Mouse (Mus musculus) liver, postnatal 0 days (tissue): ENCODE results near the gene Aurkaip1. TPM values are rescaled to one million over a fixed set of nuclear protein-coding genes. Genes with fewer than 3 reads are reported as not detected.

Experiments used
- ATAC-seq: fragments of 200-750 bp; cut with Nextera tagmentation; 2 replicates; pipeline ENCODE4 v1.8.0; 2017; ENCODE audit warnings: mild to moderate bottlenecking, moderate library complexity
- DNase-seq: peaks from one replicate; pipeline ENCODE4 v3.0.0-alpha.2; 2016
- H3K27ac ChIP-seq: fragments of 300-500 bp; sonication (generic); 2 replicates; pipeline ENCODE4 v1.5.1; 2014; ENCODE audit warnings: antibody characterized with exemption, moderate library complexity, mild to moderate bottlenecking, low read depth
- H3K27me3 ChIP-seq: fragments of 300-500 bp; sonication (generic); 2 replicates; pipeline ENCODE4 v1.6.1; 2014; ENCODE audit warnings: low read length, control low read depth, mixed read lengths; ENCODE audit not compliant: insufficient read depth
- H3K36me3 ChIP-seq: fragments of 300-500 bp; sonication (generic); replicated peaks from 2 replicates; pipeline ENCODE4 v1.6.1; 2014; ENCODE audit warnings: mild to moderate bottlenecking, control low read depth, low read length, moderate library complexity, mixed read lengths; ENCODE audit not compliant: insufficient read depth
- H3K4me1 ChIP-seq: fragments of 300-500 bp; sonication (generic); 2 replicates; pipeline ENCODE4 v1.6.1; 2014; ENCODE audit warnings: antibody characterized with exemption, mild to moderate bottlenecking, control low read depth; ENCODE audit not compliant: insufficient read depth
- H3K4me2 ChIP-seq: fragments of 300-500 bp; sonication (generic); 2 replicates; pipeline ENCODE4 v1.6.1; 2014; ENCODE audit warnings: low read depth, mild to moderate bottlenecking, low read length, moderate library complexity, mixed read lengths
- H3K4me3 ChIP-seq: fragments of 300-500 bp; sonication (generic); 2 replicates; pipeline ENCODE4 v1.5.1; 2014; ENCODE audit warnings: low read depth, low read length
- H3K9ac ChIP-seq: fragments of 300-500 bp; sonication (generic); replicated peaks from 2 replicates; pipeline ENCODE4 v1.6.1; 2014; ENCODE audit warnings: mild to moderate bottlenecking, moderate library complexity
- H3K9me3 ChIP-seq: fragments of 300-500 bp; sonication (generic); 2 replicates; pipeline ENCODE4 v1.6.1; 2016; ENCODE audit warnings: mild to moderate bottlenecking, control low read depth, low read length, mixed read lengths
- CTCF ChIP-seq: sonication (generic); IDR thresholded peaks from 2 replicates; pipeline ENCODE4 v1.5.1; 2016; ENCODE audit warnings: antibody characterized with exemption, low read depth
- EP300 ChIP-seq: IDR thresholded peaks from 2 replicates; pipeline ENCODE4 v1.6.1; 2016; ENCODE audit warnings: antibody characterized with exemption, low read depth, mild to moderate bottlenecking
- WGBS: fragments of 180-500 bp; shearing (Covaris S2); extraction: QIAGEN DNeasy Blood & Tissue Kit; methylation state at CpG from one replicate; pipeline ENCODE4 v1.1.7; 2014; ENCODE audit not compliant: insufficient replicate concordance; 5-methylcytosine and 5-hydroxymethylcytosine counted together
- polyA plus RNA-seq: library from polyadenylated mRNA; unstranded; fragments of >200 nt; fragmentation: Nextera tagmentation; extraction: Ambion mirVana; gene quantifications from 2 replicates; pipeline ENCODE4 v1.2.1, GENCODE M21; 2015

Gene Aurkaip1
- polyA plus RNA-seq, 1 experiment from 2014 or later: 92.7 TPM

- 89% methylated on average over 3 of the region's 3 CpGs for WGBS
- H3K9ac ChIP-seq: no peak within 1 kb of the TSS; the same call in 1 of the 2 replicates
These were observed 41.0 kb upstream of the Aurkaip1 start, which contains the start of gene Ankrd65 for GRCm38 (mm10) chr4:155790021-155790489. Ankrd65 (plus strand) TSS chr4:155790439.

GRCm38 (mm10) chr4:155790650-155791161, 40.4 kb upstream of the Aurkaip1 start:
- Histone ChIP-seq H3K36me3 (no peaks in the 10 kb centered on the region), H3K4me1 (peaks cover 12% of the 10 kb centered on the region), H3K27ac (no peak overlapping the region), H3K9me3 (no peaks in the 10 kb centered on the region), H3K4me3 (no peak overlapping the region), H3K27me3 (no peaks in the 10 kb centered on the region), H3K9ac (no peak overlapping the region; the same call in 1 of the 2 replicates), H3K4me2 (no peak overlapping the region)
- DNase-seq (no peak), ATAC-seq (peak; percentile 22; the same call in 1 of the 2 replicates)
- TF ChIP-seq EP300 (no peak), CTCF (no peak)
- WGBS: 57% methylated on average over 3 of the region's 3 CpGs

More at GRCm38 (mm10) chr4:155790021-155790489, 41.0 kb upstream of the Aurkaip1 start, which contains the start of gene Ankrd65:
- DNase-seq: no peak
- Histone ChIP-seq H3K27me3 (no peaks in the 10 kb centered on the region), H3K4me1 (peaks cover 17% of the 10 kb centered on the region), H3K9me3 (no peaks in the 10 kb centered on the region), H3K4me3 (no peak within 1 kb of the TSS), H3K27ac (no peak within 1 kb of the TSS), H3K36me3 (no peaks in the 10 kb centered on the region), H3K4me2 (no peak within 1 kb of the TSS)
- TF ChIP-seq EP300 (no peak), CTCF (no peak)
- ATAC-seq: no peak

- Histone ChIP-seq H3K4me1 (peaks cover 9% of the 10 kb centered on the region), H3K27ac (no peak overlapping the region), H3K27me3 (no peaks in the 10 kb centered on the region), H3K4me2 (no peak overlapping the region), H3K36me3 (no peaks in the 10 kb centered on the region), H3K9ac (no peak overlapping the region), H3K9me3 (no peaks in the 10 kb centered on the region), H3K4me3 (no peak overlapping the region)
- 80% methylated on average over 24 of the region's 24 CpGs for WGBS
- ATAC-seq: no peak
- DNase-seq: no peak
- no peak for TF ChIP-seq CTCF
- no peak for TF ChIP-seq EP300
These were observed 39.7 kb upstream of the Aurkaip1 start for GRCm38 (mm10) chr4:155791240-155791933.

- H3K4me3 ChIP-seq: no peak overlapping the region
- no peak overlapping the region for H3K27ac ChIP-seq
- H3K36me3 ChIP-seq: no peaks in the 10 kb centered on the region
- H3K4me2 ChIP-seq: no peak overlapping the region
- H3K9ac ChIP-seq: no peak overlapping the region
- no peaks in the 10 kb centered on the region for H3K27me3 ChIP-seq
- TF ChIP-seq EP300 (no peak), CTCF (no peak)
- peaks cover 6% of the 10 kb centered on the region for H3K4me1 ChIP-seq
- ATAC-seq: no peak
- WGBS: 67% methylated on average over 2 of the region's 2 CpGs
- H3K9me3 ChIP-seq: no peaks in the 10 kb centered on the region
- no peak for DNase-seq
These were observed 37.3 kb upstream of the Aurkaip1 start for GRCm38 (mm10) chr4:155793730-155794129.

GRCm38 (mm10) chr4:155802075-155802474, 29.0 kb upstream of the Aurkaip1 start:
- no peaks in the 10 kb centered on the region for H3K9me3 ChIP-seq
- WGBS: 80% methylated on average over 1 of the region's 1 CpGs
- no peaks in the 10 kb centered on the region for H3K27me3 ChIP-seq
- ATAC-seq (no peak), DNase-seq (no peak)
- no peak overlapping the region for H3K4me2 ChIP-seq
- H3K36me3 ChIP-seq: peaks cover 11% of the 10 kb centered on the region
- TF ChIP-seq CTCF: no peak
- TF ChIP-seq EP300: no peak
- H3K27ac ChIP-seq: no peak overlapping the region
- no peak overlapping the region for H3K9ac ChIP-seq
- no peak overlapping the region for H3K4me3 ChIP-seq
- peaks cover 18% of the 10 kb centered on the region for H3K4me1 ChIP-seq

- Histone ChIP-seq H3K4me2 (peak within 1 kb of the TSS; percentile 76), H3K9me3 (no peaks in the 10 kb centered on the region), H3K36me3 (peaks cover 18% of the 10 kb centered on the region), H3K4me1 (peaks cover 18% of the 10 kb centered on the region), H3K27ac (peak within 1 kb of the TSS; percentile 88), H3K27me3 (no peaks in the 10 kb centered on the region), H3K9ac (peak within 1 kb of the TSS; percentile 85), H3K4me3 (peak within 1 kb of the TSS; percentile 90)
- WGBS: 11% methylated on average over 12 of the region's 12 CpGs
- DNase-seq (no peak), ATAC-seq (peak; percentile 54)
- TF ChIP-seq CTCF (peak; percentile 51), EP300 (no peak)
These were observed 28.2 kb upstream of the Aurkaip1 start, which contains the start of gene Mrpl20 for GRCm38 (mm10) chr4:155802741-155803339. Mrpl20 (plus strand) TSS chr4:155802878.
